Mouse (Mus musculus): ENCODE measurements around the gene Plxnc1.

- no peak for TF ChIP-seq CTCF (IDR thresholded peaks at IDR 0.05; ENCODE audit: low read depth, low read length)
- TF ChIP-seq POLR2A (IDR thresholded peaks at IDR 0.05; ENCODE audit: extremely low read depth, insufficient read depth, low read length), result no peak
These were observed 54.9 kb downstream of the Plxnc1 start for GRCm38 (mm10) chr10:94889735-94890134.

Data from liver, adult 2 months (tissue).